ENCODE assay signal across 24 mouse cellular contexts in genomic region chr13:35541053-35541452, GRCm38 (mm10).
DNase-seq lines count a peak whose midpoint lies in the region; ATAC-seq and TF ChIP-seq lines count a peak whose summit lies in the region.
"Had no signal": no experiment of that assay in that cellular context is flagged by ENCODE, and none has a peak within 500 bp of the region (broad histone marks: within the 10 kb centered on the region; RNA-seq: fewer than 3 reads in every experiment).

No protein-coding gene starts in this region.

- H3K9me3 ChIP-seq in kidney, embryonic 15.5 days (replicated peaks): no peaks in the 10 kb centered on the region
- H3K9me3 ChIP-seq in liver, embryonic 14.5 days (ENCODE audit: control insufficient read depth, low read length): no peaks in the 10 kb centered on the region
- no peaks in the 10 kb centered on the region for H3K9me3 ChIP-seq in liver, postnatal 0 days (ENCODE audit: low read length)
- H3K9me3 ChIP-seq: embryonic facial prominence, embryonic 10.5 days; embryonic facial prominence, embryonic 12.5 days; forebrain, embryonic 13.5 days; forebrain, embryonic 15.5 days; G1E had no signal

- H3K27me3 ChIP-seq in kidney, embryonic 15.5 days: no peaks in the 10 kb centered on the region
- H3K27me3 ChIP-seq in liver, embryonic 14.5 days (ENCODE audit: control insufficient read depth, insufficient read depth, low read length): no peaks in the 10 kb centered on the region
- H3K27me3 ChIP-seq in liver, postnatal 0 days (ENCODE audit: insufficient read depth, low read length): no peaks in the 10 kb centered on the region
- H3K27me3 ChIP-seq: CH12.LX; embryonic facial prominence, embryonic 12.5 days; forebrain, embryonic 13.5 days; forebrain, embryonic 15.5 days; Patski had no signal

- DNase-seq in heart, adult 11 months: peak; percentile 63
- DNase-seq in heart, postnatal 14 days: no peak
- DNase-seq in kidney, adult 11 months: no peak
- DNase-seq in liver, embryonic 14.5 days (ENCODE audit: low read depth in 3 of 3, low spot score in 3 of 3): no peak
- DNase-seq in liver, postnatal 0 days: no peak
- DNase-seq: adrenal gland, adult 8-10 months; adrenal gland, postnatal 14 days; adrenal gland, postnatal 36 days; B cell, adult 2 months; cerebellum, adult 11-12 months; cerebellum, adult 2 months; cerebellum, adult 9-10 months; cerebellum, postnatal 10 days; cerebellum, postnatal 25 days had no signal

- H3K4me3 ChIP-seq in kidney, embryonic 15.5 days (replicated peaks): no peak overlapping the region
- no peak overlapping the region for H3K4me3 ChIP-seq in liver, embryonic 14.5 days (ENCODE audit: insufficient read depth in 1 of 2, low read depth in 2 of 2, low read length in 2 of 2)
- no peak overlapping the region for H3K4me3 ChIP-seq in liver, postnatal 0 days (ENCODE audit: low read depth, low read length)
- H3K4me3 ChIP-seq: embryonic facial prominence, embryonic 10.5 days; embryonic facial prominence, embryonic 12.5 days; forebrain, embryonic 13.5 days; forebrain, embryonic 15.5 days had no signal

- no peak for TF ChIP-seq CTCF in liver, embryonic 14.5 days (IDR thresholded peaks at IDR 0.05; ENCODE audit: low read depth)
- no peak for TF ChIP-seq CTCF in liver, postnatal 0 days (IDR thresholded peaks at IDR 0.05; ENCODE audit: low read depth)

- intact Hi-C loops in heart, postnatal 14 days (cut with DNase I): no loop called here

- ATAC-seq in kidney, embryonic 15.5 days (replicated peaks; ENCODE audit: low FRiP score): 0 out of 2 replicates have a peak, but pooled peaks have one; percentile 43
- ATAC-seq in liver, embryonic 14.5 days (ENCODE audit: insufficient read depth): no peak
- no peak for ATAC-seq in liver, postnatal 0 days
- ATAC-seq: activated CD4-positive, CD25-positive, alpha-beta regulatory T cell, adult 4 months; CD4-positive, CD25-positive, alpha-beta regulatory T cell, adult 4 months; forebrain, embryonic 13.5 days; forebrain, embryonic 15.5 days; Patski had no signal

- H3K36me3 ChIP-seq in kidney, embryonic 15.5 days: no peaks in the 10 kb centered on the region
- H3K36me3 ChIP-seq in liver, embryonic 14.5 days (replicated peaks; ENCODE audit: control insufficient read depth, insufficient read depth, low read depth): no peaks in the 10 kb centered on the region
- no peaks in the 10 kb centered on the region for H3K36me3 ChIP-seq in liver, postnatal 0 days (replicated peaks; ENCODE audit: insufficient read depth, low read length)
- H3K36me3 ChIP-seq: embryonic facial prominence, embryonic 10.5 days; embryonic facial prominence, embryonic 12.5 days; forebrain, embryonic 15.5 days; G1E had no signal

- H3K9ac ChIP-seq in kidney, embryonic 15.5 days: no peak overlapping the region
- no peak overlapping the region for H3K9ac ChIP-seq in liver, embryonic 14.5 days (replicated peaks)
- no peak overlapping the region for H3K9ac ChIP-seq in liver, postnatal 0 days (replicated peaks)
- H3K9ac ChIP-seq: embryonic facial prominence, embryonic 12.5 days; forebrain, embryonic 13.5 days; forebrain, embryonic 15.5 days had no signal

- no peak overlapping the region for H3K4me2 ChIP-seq in kidney, embryonic 15.5 days
- no peak overlapping the region for H3K4me2 ChIP-seq in liver, embryonic 14.5 days (ENCODE audit: low read depth)
- H3K4me2 ChIP-seq in liver, postnatal 0 days (ENCODE audit: low read depth, low read length): no peak overlapping the region
- H3K4me2 ChIP-seq: embryonic facial prominence, embryonic 12.5 days; forebrain, embryonic 13.5 days; forebrain, embryonic 15.5 days had no signal

- no peak for TF ChIP-seq EP300 in liver, embryonic 14.5 days (IDR thresholded peaks at IDR 0.05; ENCODE audit: low read depth)
- no peak for TF ChIP-seq EP300 in liver, postnatal 0 days (IDR thresholded peaks at IDR 0.05; ENCODE audit: low read depth)

- 27% methylated on average over 6 of the region's 6 CpGs for WGBS in kidney, embryonic 15.5 days
- 63% methylated on average over 6 of the region's 6 CpGs for WGBS in liver, embryonic 14.5 days (ENCODE audit: insufficient replicate concordance)
- WGBS in liver, postnatal 0 days (ENCODE audit: insufficient replicate concordance): 77% methylated on average over 6 of the region's 6 CpGs

- no peak overlapping the region for H3K27ac ChIP-seq in kidney, embryonic 15.5 days
- peak overlapping the region; percentile 8; the same call in 1 of the 2 replicates for H3K27ac ChIP-seq in liver, embryonic 14.5 days
- no peak overlapping the region for H3K27ac ChIP-seq in liver, postnatal 0 days (ENCODE audit: low read depth)
- H3K27ac ChIP-seq: embryonic facial prominence, embryonic 10.5 days; embryonic facial prominence, embryonic 12.5 days; forebrain, embryonic 13.5 days; forebrain, embryonic 15.5 days had no signal

- H3K4me1 ChIP-seq in kidney, embryonic 15.5 days: no peaks in the 10 kb centered on the region
- H3K4me1 ChIP-seq in liver, embryonic 14.5 days (replicated peaks; ENCODE audit: control insufficient read depth in 2 of 2, insufficient read depth in 2 of 2, low read length in 1 of 2): peaks cover 0 to 5% of the 10 kb centered on the region in 2 experiments; a peak in 1 of 4 replicates
- no peaks in the 10 kb centered on the region for H3K4me1 ChIP-seq in liver, postnatal 0 days (ENCODE audit: insufficient read depth)
- H3K4me1 ChIP-seq: embryonic facial prominence, embryonic 10.5 days; embryonic facial prominence, embryonic 12.5 days; forebrain, embryonic 13.5 days; forebrain, embryonic 15.5 days had no signal
